ENCODE assay signal across 13 mouse cellular contexts in the genomic region with DNA sequence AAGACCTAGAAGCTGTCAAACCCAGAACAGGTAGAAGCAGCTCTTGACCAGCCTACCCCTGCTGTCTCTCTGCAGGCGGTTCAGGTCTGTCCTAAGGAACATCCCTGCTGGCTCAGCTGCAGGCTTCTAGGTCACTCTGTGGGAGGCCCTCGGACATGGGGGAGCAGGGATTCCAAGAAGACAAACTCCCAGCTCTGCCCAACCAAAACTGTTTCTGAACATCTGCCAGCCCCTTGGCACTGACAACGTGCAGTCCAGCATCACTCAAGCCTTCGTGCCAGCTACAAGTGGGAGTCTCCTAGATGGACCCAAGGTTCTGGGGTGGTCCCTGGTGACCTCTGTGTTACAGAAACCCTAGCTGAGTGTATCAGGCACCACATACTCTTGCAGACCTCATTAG. TPM values are rescaled to one million over a fixed set of nuclear protein-coding genes. Genes with fewer than 3 reads are reported as not detected.
A peak's percentile ranks its signal among the peaks of the same experiment; 100 is the strongest.
DNase-seq lines count a peak whose midpoint lies in the region; ATAC-seq and TF ChIP-seq lines count a peak whose summit lies in the region.
"Had no signal": no experiment of that assay in that cellular context is flagged by ENCODE, and none has a peak within 500 bp of the region (broad histone marks: within the 10 kb centered on the region; RNA-seq: fewer than 3 reads in every experiment).

No protein-coding gene starts in this region.

- 62% methylated on average over 4 of the region's 4 CpGs for WGBS in lung, adult 2 months

- TF ChIP-seq CTCF in lung, adult 2 months (IDR thresholded peaks at IDR 0.05; ENCODE audit: insufficient read depth, low read length), result no peak

- TF ChIP-seq POLR2A in lung, adult 2 months (IDR thresholded peaks at IDR 0.05; ENCODE audit: borderline replicate concordance, extremely low read depth, low read depth, low read length), result no peak

- DNase-seq in frontal cortex, postnatal 14 days (ENCODE audit: low spot score in 2 of 2), result no peak
- DNase-seq in lung, adult 18-20 months, result peak; percentile 20 to 22
- no peak for DNase-seq in lung, adult 2 months
- DNase-seq in cerebellum, adult 8-10 months, result peak; percentile 34
- peak; percentile 17 for DNase-seq in lung, postnatal 14 days
- no peak for DNase-seq in gastrocnemius, postnatal 25 days
- DNase-seq in layer of hippocampus, adult 8-10 months (ENCODE audit: low spot score in 2 of 2), result no peak
- DNase-seq: liver, embryonic 13.5 days; thymus, postnatal 36 days had no signal

- ATAC-seq in frontal cortex, adult (ENCODE audit: low TSS enrichment), result peak; percentile 7; the same call in 1 of the 2 replicates

- H3K4me1 ChIP-seq in lung, adult 2 months (ENCODE audit: control insufficient read depth, insufficient read depth, low read length), result no peaks in the 10 kb centered on the region

- no peak overlapping the region for H3K4me3 ChIP-seq in lung, adult 2 months (replicated peaks; ENCODE audit: extremely low read depth, low read depth, low read length)
- H3K4me3 ChIP-seq: liver, embryonic 13.5 days had no signal

RNA-seq across cellular contexts. Expression of gene Ngb, which starts 9.1 kb away (rescaled TPM):
- polyA plus RNA-seq in lung, adult 2 months (2012; rRNA removed), result 4.8 and 7.8 TPM in 2 replicates
- under 1 TPM; 0.23 to 0.29 TPM for total RNA-seq in gastrocnemius, postnatal 25 days (2021)
- total RNA-seq in layer of hippocampus, adult 8-10 months (2022), result 1 to 10 TPM; 2.6 to 4.2 (median 3.4) TPM
- total RNA-seq: heart, adult 18-20 months; heart, postnatal 25 days; MEL had no signal

RNA-seq across cellular contexts. Expression of gene Gstz1, which starts 53.7 kb away (rescaled TPM):
- polyA plus RNA-seq in lung, adult 2 months (2012; rRNA removed), result 54.5 and 69.7 TPM in 2 replicates
- total RNA-seq in gastrocnemius, postnatal 25 days (2021), result 10 to 100 TPM; 31.4 to 40.5 TPM
- 10 to 100 TPM; 51.9 to 56.0 (median 54.8) TPM for total RNA-seq in layer of hippocampus, adult 8-10 months (2022)

RNA-seq across cellular contexts. Expression of gene Pomt2, which starts 54.5 kb away (rescaled TPM):
- polyA plus RNA-seq in lung, adult 2 months (2012; rRNA removed), result 15.1 and 15.7 TPM in 2 replicates
- 1 to 10 TPM; 4.7 to 5.0 TPM for total RNA-seq in gastrocnemius, postnatal 25 days (2021)
- 10 to 100 TPM; 18.0 to 19.8 (median 18.7) TPM for total RNA-seq in layer of hippocampus, adult 8-10 months (2022)

Comparison
In these comparisons a context has a peak if more than half of its experiments do, and no peak if none do; other contexts are left out.
1. DNase-seq: peak in lung, adult 18-20 months (2 of 2), cerebellum, adult 8-10 months (single experiment) and lung, postnatal 14 days (single experiment); none in frontal cortex, postnatal 14 days (0 of 2), lung, adult 2 months (single experiment), gastrocnemius, postnatal 25 days (single experiment) and layer of hippocampus, adult 8-10 months (0 of 2).